Mouse (Mus musculus): Measurements from ENCODE around the gene Xrcc5. TPM values are rescaled to one million over a fixed set of nuclear protein-coding genes. Genes with fewer than 3 reads are reported as not detected.

Gene Xrcc5
- polyA plus RNA-seq, 1 experiment, result 87.5 TPM

DNA sequence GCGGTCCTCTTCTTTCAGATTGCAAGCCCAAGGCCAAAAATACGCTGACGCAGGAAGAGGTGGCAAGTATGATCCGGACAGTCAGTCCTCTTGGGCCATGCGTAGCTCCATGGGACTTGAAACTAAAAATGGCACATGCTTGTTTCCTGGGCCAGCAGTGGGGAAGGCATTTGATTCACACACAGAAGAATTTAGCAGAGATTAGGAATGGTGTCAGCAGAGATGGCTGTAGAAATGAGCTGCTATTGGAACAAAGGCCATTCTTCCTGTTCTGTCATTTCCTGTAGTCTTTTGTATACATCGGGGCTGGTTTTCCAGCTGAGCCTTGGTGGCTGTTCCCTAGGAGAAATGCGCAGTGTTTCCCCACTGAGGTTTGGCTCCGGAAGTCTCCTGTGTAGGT, 57.4 kb downstream of the Xrcc5 start:
- Histone ChIP-seq H3K9me3 (replicated peaks; ENCODE audit: control insufficient read depth, insufficient read depth, low read length, poor library complexity, severe bottlenecking) (no peaks in the 10 kb centered on the region), H3K4me3 (ENCODE audit: low read depth, low read length) (no peak overlapping the region), H3K27ac (ENCODE audit: insufficient read depth, low read length) (no peak overlapping the region), H3K36me3 (ENCODE audit: control insufficient read depth, insufficient read depth, low read length, poor library complexity, severe bottlenecking) (peaks cover 13% of the 10 kb centered on the region), H3K4me1 (ENCODE audit: control insufficient read depth, insufficient read depth, low read length) (no peaks in the 10 kb centered on the region), H3K27me3 (ENCODE audit: control insufficient read depth, insufficient read depth, low read length, poor library complexity, severe bottlenecking) (no peaks in the 10 kb centered on the region), H3K9ac (ENCODE audit: low read depth, poor library complexity, severe bottlenecking) (no peak overlapping the region)
- TF ChIP-seq EP300 (IDR thresholded peaks at IDR 0.05; ENCODE audit: insufficient read depth, low read depth, low read length) (no peak), CTCF (IDR thresholded peaks at IDR 0.05; ENCODE audit: low read depth, low read length) (no peak), POLR2A (IDR thresholded peaks at IDR 0.05; ENCODE audit: insufficient read depth, low read length) (no peak)

DNA sequence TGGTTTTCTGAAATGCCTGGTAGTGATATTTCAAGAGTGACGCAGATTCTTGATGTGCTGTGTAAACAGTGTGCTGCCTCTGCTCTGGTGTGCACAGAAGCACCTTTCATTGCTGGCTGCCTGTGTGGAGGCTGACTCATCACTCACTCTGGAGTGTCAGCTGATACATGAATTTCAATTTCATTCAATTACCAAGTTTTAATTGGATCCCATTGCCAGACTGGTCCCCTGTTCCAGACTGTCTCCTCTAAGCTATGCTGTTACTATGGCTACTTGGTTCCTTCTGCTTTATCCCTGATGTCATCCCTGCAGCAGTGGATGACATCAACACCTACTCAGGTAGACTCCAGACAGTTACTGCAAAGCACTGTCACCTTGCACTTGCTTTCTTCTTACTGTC, 65.3 kb downstream of the Xrcc5 start:
- TF ChIP-seq POLR2A (IDR thresholded peaks at IDR 0.05; ENCODE audit: insufficient read depth, low read length) (no peak), CTCF (IDR thresholded peaks at IDR 0.05; ENCODE audit: low read depth, low read length) (no peak), EP300 (IDR thresholded peaks at IDR 0.05; ENCODE audit: insufficient read depth, low read depth, low read length) (no peak)
- H3K27ac ChIP-seq (ENCODE audit: insufficient read depth, low read length), result no peak overlapping the region
- no peaks in the 10 kb centered on the region for H3K4me1 ChIP-seq (ENCODE audit: control insufficient read depth, insufficient read depth, low read length)
- no peaks in the 10 kb centered on the region for H3K27me3 ChIP-seq (ENCODE audit: control insufficient read depth, insufficient read depth, low read length, poor library complexity, severe bottlenecking)
- H3K36me3 ChIP-seq (ENCODE audit: control insufficient read depth, insufficient read depth, low read length, poor library complexity, severe bottlenecking), result peaks cover 7% of the 10 kb centered on the region
- no peak overlapping the region for H3K9ac ChIP-seq (ENCODE audit: low read depth, poor library complexity, severe bottlenecking)
- no peak overlapping the region for H3K4me3 ChIP-seq (ENCODE audit: low read depth, low read length)
- no peaks in the 10 kb centered on the region for H3K9me3 ChIP-seq (replicated peaks; ENCODE audit: control insufficient read depth, insufficient read depth, low read length, poor library complexity, severe bottlenecking)

DNA sequence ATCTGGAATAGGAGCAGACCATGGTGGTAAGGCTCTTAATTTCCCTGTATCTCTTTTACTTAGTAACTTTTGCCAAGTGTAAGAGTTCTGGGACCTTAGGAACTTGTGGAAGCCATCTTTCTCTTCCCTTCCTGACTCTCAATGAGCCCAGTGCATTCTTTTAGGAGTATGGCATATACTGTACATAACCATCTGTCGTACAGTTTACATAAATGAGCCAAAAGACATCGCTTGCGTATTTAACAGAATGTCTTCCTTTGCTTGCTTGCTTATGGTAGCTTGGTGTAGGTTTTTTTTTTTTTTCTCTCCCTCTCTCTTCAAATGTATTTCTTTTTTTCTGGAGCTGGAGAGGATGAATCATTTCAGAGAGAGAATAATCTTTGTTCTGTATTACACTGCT, 65.7 kb downstream of the Xrcc5 start:
- Histone ChIP-seq H3K36me3 (ENCODE audit: control insufficient read depth, insufficient read depth, low read length, poor library complexity, severe bottlenecking) (peaks cover 7% of the 10 kb centered on the region), H3K4me3 (ENCODE audit: low read depth, low read length) (no peak overlapping the region), H3K9me3 (replicated peaks; ENCODE audit: control insufficient read depth, insufficient read depth, low read length, poor library complexity, severe bottlenecking) (no peaks in the 10 kb centered on the region), H3K27ac (ENCODE audit: insufficient read depth, low read length) (no peak overlapping the region), H3K4me1 (ENCODE audit: control insufficient read depth, insufficient read depth, low read length) (peaks cover 2% of the 10 kb centered on the region), H3K27me3 (ENCODE audit: control insufficient read depth, insufficient read depth, low read length, poor library complexity, severe bottlenecking) (no peaks in the 10 kb centered on the region), H3K9ac (ENCODE audit: low read depth, poor library complexity, severe bottlenecking) (no peak overlapping the region)
- TF ChIP-seq CTCF (IDR thresholded peaks at IDR 0.05; ENCODE audit: low read depth, low read length), result no peak
- no peak for TF ChIP-seq POLR2A (IDR thresholded peaks at IDR 0.05; ENCODE audit: insufficient read depth, low read length)
- no peak for TF ChIP-seq EP300 (IDR thresholded peaks at IDR 0.05; ENCODE audit: insufficient read depth, low read depth, low read length)

DNA sequence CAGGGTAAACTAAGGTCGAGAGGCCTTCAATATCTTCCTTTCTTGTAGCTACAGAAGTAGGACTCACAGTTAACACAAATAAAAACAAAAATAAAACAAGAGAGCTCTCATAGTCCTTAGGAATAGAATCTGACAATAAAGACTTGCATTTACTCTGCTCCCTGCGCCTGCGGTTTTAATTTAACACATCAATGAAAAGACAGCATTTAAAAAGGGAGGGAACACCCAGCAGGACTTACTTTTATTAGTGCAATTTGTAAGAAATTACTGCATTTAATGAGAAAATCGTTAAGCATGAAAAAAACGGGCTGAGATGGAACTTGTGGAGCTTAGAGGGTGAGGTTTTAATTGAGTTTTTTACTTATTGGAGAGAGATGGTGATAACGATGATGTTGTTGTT, 66.4 kb downstream of the Xrcc5 start:
- Histone ChIP-seq H3K4me3 (ENCODE audit: low read depth, low read length) (no peak overlapping the region), H3K36me3 (ENCODE audit: control insufficient read depth, insufficient read depth, low read length, poor library complexity, severe bottlenecking) (peaks cover 7% of the 10 kb centered on the region), H3K4me1 (ENCODE audit: control insufficient read depth, insufficient read depth, low read length) (peaks cover 2% of the 10 kb centered on the region), H3K27me3 (ENCODE audit: control insufficient read depth, insufficient read depth, low read length, poor library complexity, severe bottlenecking) (no peaks in the 10 kb centered on the region), H3K9me3 (replicated peaks; ENCODE audit: control insufficient read depth, insufficient read depth, low read length, poor library complexity, severe bottlenecking) (no peaks in the 10 kb centered on the region), H3K27ac (ENCODE audit: insufficient read depth, low read length) (no peak overlapping the region), H3K9ac (ENCODE audit: low read depth, poor library complexity, severe bottlenecking) (no peak overlapping the region)
- TF ChIP-seq POLR2A (IDR thresholded peaks at IDR 0.05; ENCODE audit: insufficient read depth, low read length) (no peak), EP300 (IDR thresholded peaks at IDR 0.05; ENCODE audit: insufficient read depth, low read depth, low read length) (no peak), CTCF (IDR thresholded peaks at IDR 0.05; ENCODE audit: low read depth, low read length) (no peak)

DNA sequence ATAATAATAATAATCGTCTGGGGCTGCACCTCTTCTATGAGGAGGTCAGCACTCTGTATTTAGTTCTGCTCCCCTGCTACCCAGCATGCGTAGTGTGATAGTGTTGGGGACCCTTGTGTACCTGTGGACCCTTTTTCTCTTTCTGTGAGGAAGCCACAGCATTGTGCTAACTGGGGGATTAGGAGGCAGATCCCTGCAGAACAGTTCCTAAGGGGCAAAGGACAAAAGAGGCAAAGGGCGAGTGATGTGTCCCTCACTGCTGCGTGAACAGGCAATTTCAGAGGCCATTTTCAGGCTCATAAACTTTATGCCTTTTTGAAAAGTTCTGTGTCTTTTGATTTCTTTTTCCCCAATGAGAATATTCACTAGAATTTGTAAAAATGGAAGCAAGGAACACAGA, 66.8 kb downstream of the Xrcc5 start:
- H3K36me3 ChIP-seq (ENCODE audit: control insufficient read depth, insufficient read depth, low read length, poor library complexity, severe bottlenecking), result peaks cover 9% of the 10 kb centered on the region
- no peak overlapping the region for H3K9ac ChIP-seq (ENCODE audit: low read depth, poor library complexity, severe bottlenecking)
- H3K9me3 ChIP-seq (replicated peaks; ENCODE audit: control insufficient read depth, insufficient read depth, low read length, poor library complexity, severe bottlenecking), result no peaks in the 10 kb centered on the region
- TF ChIP-seq CTCF (IDR thresholded peaks at IDR 0.05; ENCODE audit: low read depth, low read length) (no peak), EP300 (IDR thresholded peaks at IDR 0.05; ENCODE audit: insufficient read depth, low read depth, low read length) (no peak), POLR2A (IDR thresholded peaks at IDR 0.05; ENCODE audit: insufficient read depth, low read length) (no peak)
- H3K4me1 ChIP-seq (ENCODE audit: control insufficient read depth, insufficient read depth, low read length), result peaks cover 2% of the 10 kb centered on the region
- H3K4me3 ChIP-seq (ENCODE audit: low read depth, low read length), result no peak overlapping the region
- no peak overlapping the region for H3K27ac ChIP-seq (ENCODE audit: insufficient read depth, low read length)
- H3K27me3 ChIP-seq (ENCODE audit: control insufficient read depth, insufficient read depth, low read length, poor library complexity, severe bottlenecking), result no peaks in the 10 kb centered on the region

DNA sequence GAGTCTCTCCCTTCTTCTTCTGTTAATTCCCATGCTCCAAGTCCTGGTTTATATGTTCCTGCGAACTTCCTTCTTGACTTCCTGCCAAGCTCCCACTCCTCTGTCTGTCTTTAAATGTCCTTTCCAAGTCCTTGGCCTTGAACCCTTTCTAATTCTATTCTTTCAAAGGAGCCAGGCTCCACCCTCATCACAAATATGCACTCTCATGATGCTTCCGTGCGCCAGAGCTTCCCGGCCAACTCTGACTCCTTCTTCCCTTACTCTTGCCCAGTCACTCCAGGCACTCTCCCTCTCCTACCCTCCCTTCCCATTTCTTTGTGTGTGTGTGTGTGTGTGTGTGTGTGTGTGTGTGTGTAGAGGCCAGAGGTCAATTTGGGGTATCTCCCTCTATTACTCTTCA, 70.9 kb downstream of the Xrcc5 start:
- no peak for TF ChIP-seq EP300 (IDR thresholded peaks at IDR 0.05; ENCODE audit: insufficient read depth, low read depth, low read length)
- TF ChIP-seq POLR2A (IDR thresholded peaks at IDR 0.05; ENCODE audit: insufficient read depth, low read length), result no peak
- TF ChIP-seq CTCF (IDR thresholded peaks at IDR 0.05; ENCODE audit: low read depth, low read length), result no peak
- Histone ChIP-seq H3K27ac (ENCODE audit: insufficient read depth, low read length) (no peak overlapping the region), H3K9ac (ENCODE audit: low read depth, poor library complexity, severe bottlenecking) (no peak overlapping the region), H3K4me1 (ENCODE audit: control insufficient read depth, insufficient read depth, low read length) (peaks cover 2% of the 10 kb centered on the region), H3K27me3 (ENCODE audit: control insufficient read depth, insufficient read depth, low read length, poor library complexity, severe bottlenecking) (no peaks in the 10 kb centered on the region), H3K4me3 (ENCODE audit: low read depth, low read length) (no peak overlapping the region), H3K9me3 (replicated peaks; ENCODE audit: control insufficient read depth, insufficient read depth, low read length, poor library complexity, severe bottlenecking) (no peaks in the 10 kb centered on the region), H3K36me3 (ENCODE audit: control insufficient read depth, insufficient read depth, low read length, poor library complexity, severe bottlenecking) (peaks cover 3% of the 10 kb centered on the region; the same call in 1 of the 2 replicates)
